Mouse (Mus musculus): ENCODE results near the gene Artn. TPM values are rescaled to one million over a fixed set of nuclear protein-coding genes. Genes with fewer than 3 reads are reported as not detected.

The Artn gene
- polyA plus RNA-seq, 1 experiment from 2014 or later = 7.0 TPM

GRCm38 (mm10) chr4:117882701-117883691 is 46.6 kb downstream of the Artn start, which contains the start of gene B4galt2:
TSS of gene B4galt2 (minus strand) at chr4:117883487.
- Histone ChIP-seq H3K4me2 (ENCODE audit: low read length) (peak within 1 kb of the TSS; percentile 79), H3K9me3 (ENCODE audit: control insufficient read depth, low read length) (no peaks in the 10 kb centered on the region), H3K27ac (ENCODE audit: low read depth) (peak within 1 kb of the TSS; percentile 10), H3K4me1 (replicated peaks; ENCODE audit: control insufficient read depth, insufficient read depth, low read length) (peaks cover 16% of the 10 kb centered on the region), H3K27me3 (replicated peaks; ENCODE audit: control insufficient read depth, insufficient read depth, low read length) (no peaks in the 10 kb centered on the region), H3K9ac (ENCODE audit: low read length) (peak within 1 kb of the TSS; percentile 82), H3K36me3 (ENCODE audit: control insufficient read depth, insufficient read depth, low read length) (peaks cover 49% of the 10 kb centered on the region), H3K4me3 (ENCODE audit: low read depth, low read length) (peak within 1 kb of the TSS; percentile 60)
- ATAC-seq (replicated peaks; ENCODE audit: low FRiP score, low TSS enrichment, low read depth) (peak; percentile 53), DNase-seq (ENCODE audit: low spot score) (peak; percentile 86)
- under 1% methylated on average over 60 of the region's 103 CpGs for WGBS

- H3K27ac ChIP-seq (ENCODE audit: low read depth) = no peak overlapping the region
- WGBS = 70% methylated on average over 5 of the region's 5 CpGs
- peaks cover 8% of the 10 kb centered on the region; the same call in 1 of the 2 replicates for H3K4me1 ChIP-seq (replicated peaks; ENCODE audit: control insufficient read depth, insufficient read depth, low read length)
- DNase-seq (ENCODE audit: low spot score) (no peak), ATAC-seq (replicated peaks; ENCODE audit: low FRiP score, low TSS enrichment, low read depth) (no peak)
- no peak overlapping the region for H3K9ac ChIP-seq (ENCODE audit: low read length)
- H3K36me3 ChIP-seq (ENCODE audit: control insufficient read depth, insufficient read depth, low read length) = peaks cover 68% of the 10 kb centered on the region
- H3K4me3 ChIP-seq (ENCODE audit: low read depth, low read length) = no peak overlapping the region
- H3K9me3 ChIP-seq (ENCODE audit: control insufficient read depth, low read length) = no peaks in the 10 kb centered on the region
- H3K4me2 ChIP-seq (ENCODE audit: low read length) = no peak overlapping the region
- H3K27me3 ChIP-seq (replicated peaks; ENCODE audit: control insufficient read depth, insufficient read depth, low read length) = no peaks in the 10 kb centered on the region
Observed at GRCm38 (mm10) chr4:117878703-117879102, 50.9 kb downstream of the Artn start.

GRCm38 (mm10) chr4:117878301-117878700 is 51.3 kb downstream of the Artn start:
- 78% methylated on average over 10 of the region's 10 CpGs for WGBS

More at GRCm38 (mm10) chr4:117878301-117878700, 51.3 kb downstream of the Artn start:
- Histone ChIP-seq H3K9ac (ENCODE audit: low read length) (no peak overlapping the region), H3K4me1 (replicated peaks; ENCODE audit: control insufficient read depth, insufficient read depth, low read length) (peaks cover 6% of the 10 kb centered on the region; the same call in 1 of the 2 replicates), H3K27me3 (replicated peaks; ENCODE audit: control insufficient read depth, insufficient read depth, low read length) (no peaks in the 10 kb centered on the region), H3K4me3 (ENCODE audit: low read depth, low read length) (no peak overlapping the region), H3K4me2 (ENCODE audit: low read length) (no peak overlapping the region), H3K36me3 (ENCODE audit: control insufficient read depth, insufficient read depth, low read length) (peaks cover 72% of the 10 kb centered on the region), H3K27ac (ENCODE audit: low read depth) (no peak overlapping the region), H3K9me3 (ENCODE audit: control insufficient read depth, low read length) (no peaks in the 10 kb centered on the region)
- DNase-seq (ENCODE audit: low spot score) = no peak
- ATAC-seq (replicated peaks; ENCODE audit: low FRiP score, low TSS enrichment, low read depth) = no peak

Other genes with a start within 250 kb of the Artn start
- 58.7 and 67.4 TPM in 2 replicates for gene Dmap1, start 247.5 kb downstream of the Artn start, polyA plus RNA-seq (2014; fragmentation: Nextera tagmentation; extraction: Ambion mirVana)
- gene Gm12845, start 205.4 kb downstream of the Artn start, polyA plus RNA-seq (2014; fragmentation: Nextera tagmentation; extraction: Ambion mirVana) = not detected in 2 replicates
- gene Klf17, start 164.1 kb downstream of the Artn start, polyA plus RNA-seq (2014; fragmentation: Nextera tagmentation; extraction: Ambion mirVana) = not detected in 2 replicates
- gene Slc6a9, start 95.3 kb downstream of the Artn start, polyA plus RNA-seq (2014; fragmentation: Nextera tagmentation; extraction: Ambion mirVana) = 9.5 and 11.7 TPM in 2 replicates
- 1.1 and 1.9 TPM in 2 replicates for gene Ccdc24, start 57.2 kb downstream of the Artn start, polyA plus RNA-seq (2014; fragmentation: Nextera tagmentation; extraction: Ambion mirVana)
- 26.3 and 30.6 TPM in 2 replicates for gene B4galt2, start 46.3 kb downstream of the Artn start, polyA plus RNA-seq (2014; fragmentation: Nextera tagmentation; extraction: Ambion mirVana)
- gene Atp6v0b, start 42.4 kb downstream of the Artn start, polyA plus RNA-seq (2014; fragmentation: Nextera tagmentation; extraction: Ambion mirVana) = 213 and 219 TPM in 2 replicates
- 20.0 and 23.1 TPM in 2 replicates for gene Dph2, start 37.7 kb downstream of the Artn start, polyA plus RNA-seq (2014; fragmentation: Nextera tagmentation; extraction: Ambion mirVana)
- 43.2 and 43.3 TPM in 2 replicates for gene Ipo13, start 14.8 kb downstream of the Artn start, polyA plus RNA-seq (2014; fragmentation: Nextera tagmentation; extraction: Ambion mirVana)
- gene St3gal3, start 205.2 kb upstream of the Artn start, polyA plus RNA-seq (2014; fragmentation: Nextera tagmentation; extraction: Ambion mirVana) = 4.5 and 4.7 TPM in 2 replicates

Data from intestine, embryonic 14.5 days (tissue).